Mouse (Mus musculus) heart, adult 2 months (tissue): Measurements from ENCODE around the gene Xrcc4.

Source experiments
- CTCF ChIP-seq: fragments of 200-600 bp; IDR thresholded peaks from 2 replicates; pipeline ENCODE4 v1.8.1; 2022; ENCODE audit warnings: antibody characterized with exemption, mild to moderate bottlenecking, moderate library complexity
- EP300 ChIP-seq: fragments of 200-500 bp; IDR thresholded peaks from 2 replicates; pipeline ENCODE4 v1.6.1; 2011; ENCODE audit warnings: low read depth, low read length, control low read depth; ENCODE audit not compliant: insufficient read depth
- POLR2A ChIP-seq: fragments of 200-500 bp; IDR thresholded peaks from 2 replicates; pipeline ENCODE4 v1.6.1; 2011; ENCODE audit warnings: mild to moderate bottlenecking, low read depth, low read length, control low read depth; ENCODE audit not compliant: insufficient read depth

GRCm38 (mm10) chr13:89791475-89791874 is 297.9 kb downstream of the Xrcc4 start:
- TF ChIP-seq POLR2A (no peak), CTCF (no peak), EP300 (no peak)
